Mouse (Mus musculus) embryonic facial prominence, embryonic 11.5 days (tissue): ENCODE results near the gene Dlg2. TPM values are rescaled to one million over a fixed set of nuclear protein-coding genes. Genes with fewer than 3 reads are reported as not detected.

Source experiments
- ATAC-seq: fragments of 200-750 bp; cut with Nextera tagmentation; replicated peaks from 2 replicates; pipeline ENCODE4 v1.8.0; 2017; ENCODE audit warnings: low read depth; ENCODE audit not compliant: insufficient number of reproducible peaks, low FRiP score, low TSS enrichment
- DNase-seq: peaks from one replicate; pipeline ENCODE4 v3.0.0-alpha.2; 2015; ENCODE audit warnings: low spot score
- H3K27ac ChIP-seq: fragments of 300-500 bp; sonication (generic); replicated peaks from 2 replicates; pipeline ENCODE4 v1.5.1; 2014; ENCODE audit warnings: mild to moderate bottlenecking, low read depth, low read length, control low read depth
- H3K27me3 ChIP-seq: fragments of 300-500 bp; sonication (generic); 2 replicates; pipeline ENCODE4 v1.6.1; 2014; ENCODE audit warnings: mild to moderate bottlenecking, low read length, moderate library complexity, mixed read lengths; ENCODE audit not compliant: control insufficient read depth, insufficient read depth
- H3K36me3 ChIP-seq: fragments of 300-500 bp; sonication (generic); replicated peaks from 2 replicates; pipeline ENCODE4 v1.6.1; 2014; ENCODE audit warnings: low read depth, mild to moderate bottlenecking, low read length, moderate library complexity, mixed read lengths; ENCODE audit not compliant: control insufficient read depth, insufficient read depth
- H3K4me1 ChIP-seq: fragments of 300-500 bp; sonication (generic); 2 replicates; pipeline ENCODE4 v1.6.1; 2014; ENCODE audit warnings: low read length, mixed read lengths; ENCODE audit not compliant: control insufficient read depth, insufficient read depth
- H3K4me2 ChIP-seq: fragments of 300-500 bp; sonication (generic); 2 replicates; pipeline ENCODE4 v1.6.1; 2014; ENCODE audit warnings: low read depth, mild to moderate bottlenecking, control low read depth, low read length, moderate library complexity
- H3K4me3 ChIP-seq: fragments of 300-500 bp; sonication (generic); 2 replicates; pipeline ENCODE4 v1.5.1; 2014; ENCODE audit warnings: low read depth, low read length, control low read depth
- H3K9ac ChIP-seq: fragments of 300-500 bp; sonication (generic); replicated peaks from 2 replicates; pipeline ENCODE4 v1.6.1; 2014; ENCODE audit warnings: mild to moderate bottlenecking, control low read depth, low read length
- H3K9me3 ChIP-seq: fragments of 300-500 bp; sonication (generic); replicated peaks from 2 replicates; pipeline ENCODE4 v1.6.1; 2016; ENCODE audit warnings: mild to moderate bottlenecking, low read length, inconsistent platforms, mixed read lengths; ENCODE audit not compliant: control insufficient read depth
- WGBS: fragments of 180-500 bp; shearing (Covaris S2); extraction: QIAGEN DNeasy Blood & Tissue Kit; methylation state at CpG from one replicate; pipeline ENCODE4 v1.1.7; 2014; 5-methylcytosine and 5-hydroxymethylcytosine counted together
- polyA plus RNA-seq: library from polyadenylated mRNA; unstranded; fragments of >200 nt; fragmentation: Nextera tagmentation; extraction: Ambion mirVana; gene quantifications from 2 replicates; pipeline ENCODE4 v1.2.1, GENCODE M21; 2014

Gene Dlg2
- polyA plus RNA-seq, 1 experiment from 2014 or later, result 5.3 TPM

DNA sequence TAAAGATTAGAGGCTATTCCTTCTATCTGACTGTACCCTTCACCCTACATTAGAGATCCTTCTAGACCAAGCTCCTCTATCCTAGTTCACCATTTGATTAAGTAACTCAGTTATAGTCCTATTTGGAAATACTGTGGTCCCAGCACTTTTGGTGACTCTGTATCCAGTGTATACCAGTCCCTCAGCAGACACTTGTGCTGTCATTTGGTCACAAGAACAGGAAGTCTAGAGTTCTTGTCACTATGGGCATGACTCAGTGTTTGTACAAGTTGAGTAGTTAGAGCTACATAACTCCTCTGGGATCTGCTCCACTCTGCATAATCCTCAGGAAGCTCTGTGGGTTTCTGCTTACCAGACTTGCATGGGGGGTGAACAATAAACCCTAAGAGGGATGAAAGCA lies 1965.1 kb downstream of the Dlg2 start:
- Histone ChIP-seq H3K27me3 (no peaks in the 10 kb centered on the region), H3K4me2 (no peak overlapping the region), H3K9ac (no peak overlapping the region), H3K9me3 (no peaks in the 10 kb centered on the region), H3K4me3 (no peak overlapping the region), H3K27ac (no peak overlapping the region), H3K4me1 (no peaks in the 10 kb centered on the region), H3K36me3 (no peaks in the 10 kb centered on the region)
- ATAC-seq (no peak), DNase-seq (no peak)

DNA sequence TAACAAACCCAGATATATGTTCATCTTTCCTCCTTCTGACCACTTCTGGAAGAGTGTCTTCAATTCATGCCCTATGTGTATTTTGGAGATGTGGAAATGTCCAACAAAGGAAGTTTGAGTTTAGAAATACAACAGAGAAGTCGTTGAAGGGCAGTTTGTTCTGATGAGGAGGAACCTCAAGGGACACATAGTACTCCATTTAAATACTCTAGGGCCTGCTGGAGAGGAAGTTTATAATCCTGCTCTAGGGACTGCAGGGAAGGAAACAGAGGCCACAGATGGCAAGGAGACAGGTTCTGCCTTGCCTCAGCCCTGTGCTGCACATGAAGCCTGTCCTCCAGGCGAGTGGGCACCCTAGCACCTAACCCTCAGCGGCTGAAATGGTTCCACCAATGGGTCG lies 1965.6 kb downstream of the Dlg2 start:
- H3K9me3 ChIP-seq, result no peaks in the 10 kb centered on the region
- 86% methylated on average over 4 of the region's 4 CpGs for WGBS
- no peak for DNase-seq
- H3K9ac ChIP-seq, result no peak overlapping the region
- ATAC-seq, result no peak
- no peaks in the 10 kb centered on the region for H3K4me1 ChIP-seq
- no peaks in the 10 kb centered on the region for H3K27me3 ChIP-seq
- H3K27ac ChIP-seq, result no peak overlapping the region
- no peak overlapping the region for H3K4me3 ChIP-seq
- H3K36me3 ChIP-seq, result no peaks in the 10 kb centered on the region
- no peak overlapping the region for H3K4me2 ChIP-seq

DNA sequence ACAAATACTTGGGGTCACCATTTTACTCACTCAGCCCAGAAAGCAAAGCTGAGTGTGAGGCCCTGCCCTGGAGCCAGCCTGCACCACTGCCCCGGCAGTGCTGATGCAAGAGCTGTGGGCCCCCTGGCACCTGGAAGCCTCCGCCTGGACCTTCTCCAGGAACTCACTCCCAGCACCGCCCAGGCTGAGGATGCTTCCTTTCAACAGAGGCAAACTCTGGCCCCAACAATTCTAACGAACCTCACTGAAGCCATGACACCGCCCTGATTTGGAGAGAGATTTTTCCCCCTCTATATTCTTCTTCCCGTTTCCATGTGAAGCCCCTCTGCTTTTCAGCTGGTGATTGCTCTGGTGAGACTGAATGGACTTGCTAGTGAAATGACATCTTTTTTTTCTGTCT lies 1971.5 kb downstream of the Dlg2 start:
- H3K27ac ChIP-seq, result no peak overlapping the region
- WGBS, result 79% methylated on average over 6 of the region's 6 CpGs

DNA sequence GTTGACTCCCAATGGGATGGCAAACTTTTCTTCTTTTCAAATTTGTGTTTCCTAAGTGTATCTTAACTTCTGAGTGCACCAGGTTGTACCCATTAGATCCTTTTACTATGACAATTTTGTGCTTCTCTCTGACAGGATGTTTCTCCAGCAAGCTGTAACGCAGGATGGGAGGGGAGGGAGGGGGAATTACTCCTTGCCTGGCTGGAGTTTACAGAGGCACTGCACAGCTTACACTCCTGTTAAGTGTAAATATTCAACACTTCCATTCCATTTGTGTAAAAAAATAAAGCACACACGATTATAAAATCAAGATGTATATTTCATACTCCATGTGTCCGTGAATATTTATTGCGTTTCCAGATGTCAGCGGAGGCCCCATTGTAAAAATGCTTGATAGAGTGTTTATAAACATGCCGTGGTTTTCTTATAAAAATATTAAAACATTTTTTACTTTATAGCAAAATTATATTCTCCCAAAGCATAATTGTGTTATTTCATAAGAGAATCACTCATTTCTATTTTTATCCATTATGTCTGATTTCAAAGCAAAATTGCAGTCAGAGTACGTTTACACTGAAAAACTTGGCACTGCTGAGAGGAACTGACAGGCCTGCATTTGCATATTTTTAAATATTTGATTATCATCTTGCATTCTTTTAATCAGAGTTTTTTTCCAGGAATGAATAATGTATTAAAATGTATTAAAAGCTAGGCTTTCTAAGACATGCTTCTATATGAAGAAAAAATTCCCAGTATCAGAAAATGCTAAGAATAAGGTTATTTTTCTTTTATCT lies 1972.5 kb downstream of the Dlg2 start:
- H3K9ac ChIP-seq, result no peak overlapping the region
- DNase-seq (no peak), ATAC-seq (no peak)
- 74% methylated on average over 7 of the region's 7 CpGs for WGBS
- no peak overlapping the region for H3K4me3 ChIP-seq
- no peaks in the 10 kb centered on the region for H3K27me3 ChIP-seq
- no peaks in the 10 kb centered on the region for H3K4me1 ChIP-seq
- H3K36me3 ChIP-seq, result no peaks in the 10 kb centered on the region
- no peak overlapping the region for H3K4me2 ChIP-seq
- H3K27ac ChIP-seq, result no peak overlapping the region
- no peaks in the 10 kb centered on the region for H3K9me3 ChIP-seq

More for the DNA sequence above, 1971.5 kb downstream of the Dlg2 start:
- no peaks in the 10 kb centered on the region for H3K9me3 ChIP-seq
- ATAC-seq (no peak), DNase-seq (no peak)
- no peaks in the 10 kb centered on the region for H3K36me3 ChIP-seq
- H3K4me2 ChIP-seq, result no peak overlapping the region
- H3K4me3 ChIP-seq, result no peak overlapping the region
- no peak overlapping the region for H3K9ac ChIP-seq
- H3K27me3 ChIP-seq, result no peaks in the 10 kb centered on the region
- no peaks in the 10 kb centered on the region for H3K4me1 ChIP-seq

DNA sequence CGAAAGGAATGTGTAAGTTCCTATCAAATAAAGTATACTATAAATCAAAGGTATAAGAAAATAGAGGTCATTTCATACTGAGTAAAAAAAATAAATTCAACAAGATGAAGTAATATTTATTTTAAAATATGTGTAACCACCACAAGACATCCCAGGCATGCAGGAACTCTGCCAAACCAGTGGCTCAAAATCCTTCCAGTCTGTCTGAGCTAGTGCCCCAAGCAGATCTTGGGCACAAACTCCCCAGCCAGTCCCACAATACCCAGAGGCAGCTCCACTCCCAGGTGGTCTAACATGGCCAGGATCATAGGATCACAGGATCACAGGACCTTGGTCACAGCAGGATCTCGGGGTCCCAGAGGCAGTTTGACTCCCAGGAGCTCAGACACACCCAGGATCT lies 1977.7 kb downstream of the Dlg2 start:
- ATAC-seq (no peak), DNase-seq (no peak)

DNA sequence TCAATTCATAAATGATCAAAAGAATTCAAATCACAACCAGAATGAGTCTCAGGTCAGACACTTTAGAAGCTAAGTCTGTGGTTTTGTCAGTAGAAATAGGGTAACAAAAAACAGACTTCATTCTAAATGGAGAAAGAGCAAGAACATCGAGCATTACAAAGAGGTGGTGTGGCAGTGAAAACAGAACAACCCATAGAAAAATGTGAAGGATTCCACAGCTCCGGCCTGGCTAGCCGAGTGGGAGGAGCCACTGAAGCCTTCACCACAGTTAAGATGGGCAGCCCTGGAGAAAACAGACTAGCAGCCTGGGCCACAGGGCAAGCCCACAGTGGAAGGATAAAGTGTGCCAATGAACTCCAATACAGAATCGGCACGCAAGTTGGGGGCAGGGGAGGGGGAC lies 1979.5 kb downstream of the Dlg2 start:
- no peaks in the 10 kb centered on the region for H3K27me3 ChIP-seq
- H3K36me3 ChIP-seq, result no peaks in the 10 kb centered on the region
- H3K27ac ChIP-seq, result no peak overlapping the region
- no peak overlapping the region for H3K9ac ChIP-seq
- no peak overlapping the region for H3K4me3 ChIP-seq
- no peak overlapping the region for H3K4me2 ChIP-seq
- H3K4me1 ChIP-seq, result no peaks in the 10 kb centered on the region
- H3K9me3 ChIP-seq, result no peaks in the 10 kb centered on the region
- ATAC-seq (no peak), DNase-seq (no peak)
- WGBS, result 48% methylated on average over 5 of the region's 5 CpGs

More for the DNA sequence above, 1977.7 kb downstream of the Dlg2 start:
- no peaks in the 10 kb centered on the region for H3K4me1 ChIP-seq
- H3K27me3 ChIP-seq, result no peaks in the 10 kb centered on the region
- H3K9ac ChIP-seq, result no peak overlapping the region
- 72% methylated on average over 2 of the region's 2 CpGs for WGBS
- H3K36me3 ChIP-seq, result no peaks in the 10 kb centered on the region
- H3K9me3 ChIP-seq, result no peaks in the 10 kb centered on the region
- no peak overlapping the region for H3K4me3 ChIP-seq
- H3K4me2 ChIP-seq, result no peak overlapping the region
- H3K27ac ChIP-seq, result no peak overlapping the region

DNA sequence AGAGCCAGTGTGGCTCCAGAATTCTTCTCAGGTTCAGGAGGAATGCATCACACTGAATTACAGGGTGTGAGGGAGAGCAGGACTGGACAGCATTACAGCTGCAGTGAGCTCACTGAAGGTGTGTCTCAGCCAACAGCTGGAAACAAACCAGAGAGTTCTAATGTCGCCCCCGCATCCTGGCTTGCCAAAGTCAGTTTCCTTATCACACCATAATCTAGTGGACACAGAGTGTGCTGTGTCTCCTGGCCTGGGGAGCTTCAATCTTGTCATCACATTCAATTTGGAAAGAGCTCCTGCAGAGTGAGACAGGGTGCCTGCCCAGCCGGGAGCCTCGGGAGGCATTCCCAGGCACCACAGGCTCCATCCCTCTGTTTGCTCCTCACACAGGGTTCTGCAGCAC lies 1981.3 kb downstream of the Dlg2 start:
- Histone ChIP-seq H3K4me2 (no peak overlapping the region), H3K36me3 (no peaks in the 10 kb centered on the region), H3K9ac (no peak overlapping the region), H3K9me3 (no peaks in the 10 kb centered on the region), H3K4me3 (no peak overlapping the region), H3K4me1 (no peaks in the 10 kb centered on the region), H3K27ac (no peak overlapping the region), H3K27me3 (no peaks in the 10 kb centered on the region)
- 0 out of 2 replicates have a peak, but pooled peaks have one; percentile 34 for ATAC-seq
- 25% methylated on average over 4 of the region's 4 CpGs for WGBS
- DNase-seq, result peak; percentile 26

DNA sequence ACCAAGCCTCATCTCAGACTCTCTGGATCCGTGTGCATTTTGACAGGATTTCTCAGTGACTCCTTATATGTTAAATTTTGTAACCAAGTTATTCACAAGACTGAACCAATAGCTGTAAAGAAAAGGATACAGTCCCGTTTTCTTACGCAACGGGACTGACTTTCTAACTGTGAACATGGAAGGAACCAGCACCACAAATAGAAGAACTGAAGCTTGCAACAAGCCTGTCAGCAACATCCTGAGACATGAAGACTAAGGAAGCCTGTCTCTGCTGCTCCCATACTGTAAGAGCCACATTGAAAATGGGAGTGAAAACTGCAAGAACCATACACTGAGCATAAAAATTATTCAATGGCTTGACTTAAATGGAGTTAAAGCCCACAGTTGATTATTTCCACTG lies 1981.8 kb downstream of the Dlg2 start:
- no peaks in the 10 kb centered on the region for H3K4me1 ChIP-seq
- no peaks in the 10 kb centered on the region for H3K27me3 ChIP-seq
- no peak for ATAC-seq
- no peak overlapping the region for H3K9ac ChIP-seq
- H3K27ac ChIP-seq, result no peak overlapping the region
- DNase-seq, result no peak
- no peak overlapping the region for H3K4me2 ChIP-seq
- no peaks in the 10 kb centered on the region for H3K36me3 ChIP-seq
- H3K9me3 ChIP-seq, result no peaks in the 10 kb centered on the region
- 78% methylated on average over 4 of the region's 4 CpGs for WGBS
- no peak overlapping the region for H3K4me3 ChIP-seq
